Mouse (Mus musculus): ENCODE data around the gene Scamp2. TPM values are rescaled to one million over a fixed set of nuclear protein-coding genes. Genes with fewer than 3 reads are reported as not detected.

The Scamp2 gene
- polyA plus RNA-seq (2015; fragmentation: Nextera tagmentation; extraction: Ambion mirVana) = 54.0 and 56.0 TPM in 2 replicates

- H3K4me3 ChIP-seq (replicated peaks; ENCODE audit: low read length) = peak within 1 kb of the TSS; percentile 87
- under 1% methylated on average over 37 of the region's 37 CpGs for WGBS
- peak within 1 kb of the TSS; percentile 83 for H3K4me2 ChIP-seq (ENCODE audit: low read length)
- H3K36me3 ChIP-seq (ENCODE audit: control insufficient read depth, insufficient read depth) = no peaks in the 10 kb centered on the region
- no peaks in the 10 kb centered on the region for H3K9me3 ChIP-seq (ENCODE audit: control insufficient read depth, low read length)
- ATAC-seq = peak; percentile 99
- peak within 1 kb of the TSS; percentile 76 for H3K9ac ChIP-seq (replicated peaks; ENCODE audit: low read depth, low read length)
- peaks cover 33% of the 10 kb centered on the region for H3K4me1 ChIP-seq (replicated peaks; ENCODE audit: control insufficient read depth, insufficient read depth, low read length)
- peak within 1 kb of the TSS; percentile 80 for H3K27ac ChIP-seq (ENCODE audit: low read length)
- H3K27me3 ChIP-seq (replicated peaks; ENCODE audit: control insufficient read depth, insufficient read depth, low read length) = no peaks in the 10 kb centered on the region
Observed at GRCm38 (mm10) chr9:57560861-57561710, at the start of gene Scamp2. TSS of gene Scamp2 (plus strand) at chr9:57560943.

GRCm38 (mm10) chr9:57517113-57517512 is 43.6 kb upstream of the Scamp2 start:
- 7% methylated on average over 3 of the region's 3 CpGs for WGBS
- Histone ChIP-seq H3K9ac (replicated peaks; ENCODE audit: low read depth, low read length) (no peak overlapping the region), H3K4me2 (ENCODE audit: low read length) (no peak overlapping the region), H3K27me3 (replicated peaks; ENCODE audit: control insufficient read depth, insufficient read depth, low read length) (no peaks in the 10 kb centered on the region), H3K9me3 (ENCODE audit: control insufficient read depth, low read length) (no peaks in the 10 kb centered on the region), H3K27ac (ENCODE audit: low read length) (peak overlapping the region; percentile 53), H3K4me3 (replicated peaks; ENCODE audit: low read length) (no peak overlapping the region), H3K36me3 (ENCODE audit: control insufficient read depth, insufficient read depth) (no peaks in the 10 kb centered on the region), H3K4me1 (replicated peaks; ENCODE audit: control insufficient read depth, insufficient read depth, low read length) (peaks cover 12% of the 10 kb centered on the region)
- ATAC-seq = peak; percentile 31; the same call in 1 of the 2 replicates

- H3K27ac ChIP-seq (ENCODE audit: low read length) = peak overlapping the region; percentile 88
- peak overlapping the region; percentile 65 for H3K4me2 ChIP-seq (ENCODE audit: low read length)
- H3K27me3 ChIP-seq (replicated peaks; ENCODE audit: control insufficient read depth, insufficient read depth, low read length) = no peaks in the 10 kb centered on the region
- no peaks in the 10 kb centered on the region for H3K36me3 ChIP-seq (ENCODE audit: control insufficient read depth, insufficient read depth)
- peak overlapping the region; percentile 98 for H3K9ac ChIP-seq (replicated peaks; ENCODE audit: low read depth, low read length)
- no peaks in the 10 kb centered on the region for H3K9me3 ChIP-seq (ENCODE audit: control insufficient read depth, low read length)
- peaks cover 31% of the 10 kb centered on the region for H3K4me1 ChIP-seq (replicated peaks; ENCODE audit: control insufficient read depth, insufficient read depth, low read length)
- ATAC-seq = peak; percentile 52
- peak overlapping the region; percentile 94 for H3K4me3 ChIP-seq (replicated peaks; ENCODE audit: low read length)
- WGBS = 24% methylated on average over 16 of the region's 16 CpGs
Observed at GRCm38 (mm10) chr9:57520375-57521055, 40.2 kb upstream of the Scamp2 start.

- peak within 1 kb of the TSS; percentile 88 for H3K27ac ChIP-seq (ENCODE audit: low read length)
- H3K9me3 ChIP-seq (ENCODE audit: control insufficient read depth, low read length) = no peaks in the 10 kb centered on the region
- WGBS = under 1% methylated on average over 95 of the region's 95 CpGs
- peak within 1 kb of the TSS; percentile 98 for H3K9ac ChIP-seq (replicated peaks; ENCODE audit: low read depth, low read length)
- no peaks in the 10 kb centered on the region for H3K27me3 ChIP-seq (replicated peaks; ENCODE audit: control insufficient read depth, insufficient read depth, low read length)
- H3K4me1 ChIP-seq (replicated peaks; ENCODE audit: control insufficient read depth, insufficient read depth, low read length) = peaks cover 31% of the 10 kb centered on the region
- peak within 1 kb of the TSS; percentile 94 for H3K4me3 ChIP-seq (replicated peaks; ENCODE audit: low read length)
- H3K4me2 ChIP-seq (ENCODE audit: low read length) = peak within 1 kb of the TSS; percentile 80
- peak; percentile 97 for ATAC-seq
- H3K36me3 ChIP-seq (ENCODE audit: control insufficient read depth, insufficient read depth) = no peaks in the 10 kb centered on the region
Observed at GRCm38 (mm10) chr9:57521056-57521911, 39.5 kb upstream of the Scamp2 start, which contains the start of gene Cox5a. TSS of gene Cox5a (plus strand) at chr9:57521274.

GRCm38 (mm10) chr9:57522114-57522860 is 38.5 kb upstream of the Scamp2 start:
- no peak for ATAC-seq
- H3K36me3 ChIP-seq (ENCODE audit: control insufficient read depth, insufficient read depth) = no peaks in the 10 kb centered on the region
- H3K27me3 ChIP-seq (replicated peaks; ENCODE audit: control insufficient read depth, insufficient read depth, low read length) = no peaks in the 10 kb centered on the region
- H3K9me3 ChIP-seq (ENCODE audit: control insufficient read depth, low read length) = no peaks in the 10 kb centered on the region
- 38% methylated on average over 7 of the region's 7 CpGs for WGBS
- H3K9ac ChIP-seq (replicated peaks; ENCODE audit: low read depth, low read length) = peak overlapping the region; percentile 98
- peak overlapping the region; percentile 80 for H3K4me2 ChIP-seq (ENCODE audit: low read length)
- no peak overlapping the region for H3K27ac ChIP-seq (ENCODE audit: low read length)
- peak overlapping the region; percentile 94 for H3K4me3 ChIP-seq (replicated peaks; ENCODE audit: low read length)
- H3K4me1 ChIP-seq (replicated peaks; ENCODE audit: control insufficient read depth, insufficient read depth, low read length) = peaks cover 27% of the 10 kb centered on the region

- Histone ChIP-seq H3K27ac (ENCODE audit: low read length) (no peak overlapping the region), H3K36me3 (ENCODE audit: control insufficient read depth, insufficient read depth) (no peaks in the 10 kb centered on the region), H3K4me1 (replicated peaks; ENCODE audit: control insufficient read depth, insufficient read depth, low read length) (peaks cover 27% of the 10 kb centered on the region), H3K27me3 (replicated peaks; ENCODE audit: control insufficient read depth, insufficient read depth, low read length) (no peaks in the 10 kb centered on the region), H3K9ac (replicated peaks; ENCODE audit: low read depth, low read length) (no peak overlapping the region), H3K4me2 (ENCODE audit: low read length) (peak overlapping the region; percentile 80), H3K9me3 (ENCODE audit: control insufficient read depth, low read length) (no peaks in the 10 kb centered on the region), H3K4me3 (replicated peaks; ENCODE audit: low read length) (peak overlapping the region; percentile 94; the same call in 1 of the 2 replicates)
- WGBS = 83% methylated on average over 4 of the region's 4 CpGs
- ATAC-seq = no peak
Observed at GRCm38 (mm10) chr9:57522861-57523246, 37.9 kb upstream of the Scamp2 start.

GRCm38 (mm10) chr9:57523754-57524153 is 37.0 kb upstream of the Scamp2 start:
- no peak overlapping the region for H3K27ac ChIP-seq (ENCODE audit: low read length)
- no peaks in the 10 kb centered on the region for H3K9me3 ChIP-seq (ENCODE audit: control insufficient read depth, low read length)
- H3K4me1 ChIP-seq (replicated peaks; ENCODE audit: control insufficient read depth, insufficient read depth, low read length) = peaks cover 27% of the 10 kb centered on the region
- H3K36me3 ChIP-seq (ENCODE audit: control insufficient read depth, insufficient read depth) = no peaks in the 10 kb centered on the region; the same call in 1 of the 2 replicates
- WGBS = 83% methylated on average over 1 of the region's 1 CpGs
- no peak overlapping the region for H3K9ac ChIP-seq (replicated peaks; ENCODE audit: low read depth, low read length)
- H3K4me3 ChIP-seq (replicated peaks; ENCODE audit: low read length) = no peak overlapping the region
- H3K4me2 ChIP-seq (ENCODE audit: low read length) = no peak overlapping the region
- H3K27me3 ChIP-seq (replicated peaks; ENCODE audit: control insufficient read depth, insufficient read depth, low read length) = no peaks in the 10 kb centered on the region
- ATAC-seq = no peak

- Histone ChIP-seq H3K9me3 (ENCODE audit: control insufficient read depth, low read length) (no peaks in the 10 kb centered on the region), H3K4me2 (ENCODE audit: low read length) (no peak overlapping the region), H3K27ac (ENCODE audit: low read length) (no peak overlapping the region), H3K4me1 (replicated peaks; ENCODE audit: control insufficient read depth, insufficient read depth, low read length) (peaks cover 27% of the 10 kb centered on the region), H3K9ac (replicated peaks; ENCODE audit: low read depth, low read length) (no peak overlapping the region), H3K36me3 (ENCODE audit: control insufficient read depth, insufficient read depth) (peaks cover 2% of the 10 kb centered on the region; the same call in 1 of the 2 replicates), H3K4me3 (replicated peaks; ENCODE audit: low read length) (no peak overlapping the region), H3K27me3 (replicated peaks; ENCODE audit: control insufficient read depth, insufficient read depth, low read length) (no peaks in the 10 kb centered on the region)
- no peak for ATAC-seq
Observed at GRCm38 (mm10) chr9:57524439-57524838, 36.3 kb upstream of the Scamp2 start.

All from forebrain, embryonic 16.5 days (tissue).